Mouse (Mus musculus): ENCODE measurements around the gene Ccp110.

The Ccp110 gene

DNA sequence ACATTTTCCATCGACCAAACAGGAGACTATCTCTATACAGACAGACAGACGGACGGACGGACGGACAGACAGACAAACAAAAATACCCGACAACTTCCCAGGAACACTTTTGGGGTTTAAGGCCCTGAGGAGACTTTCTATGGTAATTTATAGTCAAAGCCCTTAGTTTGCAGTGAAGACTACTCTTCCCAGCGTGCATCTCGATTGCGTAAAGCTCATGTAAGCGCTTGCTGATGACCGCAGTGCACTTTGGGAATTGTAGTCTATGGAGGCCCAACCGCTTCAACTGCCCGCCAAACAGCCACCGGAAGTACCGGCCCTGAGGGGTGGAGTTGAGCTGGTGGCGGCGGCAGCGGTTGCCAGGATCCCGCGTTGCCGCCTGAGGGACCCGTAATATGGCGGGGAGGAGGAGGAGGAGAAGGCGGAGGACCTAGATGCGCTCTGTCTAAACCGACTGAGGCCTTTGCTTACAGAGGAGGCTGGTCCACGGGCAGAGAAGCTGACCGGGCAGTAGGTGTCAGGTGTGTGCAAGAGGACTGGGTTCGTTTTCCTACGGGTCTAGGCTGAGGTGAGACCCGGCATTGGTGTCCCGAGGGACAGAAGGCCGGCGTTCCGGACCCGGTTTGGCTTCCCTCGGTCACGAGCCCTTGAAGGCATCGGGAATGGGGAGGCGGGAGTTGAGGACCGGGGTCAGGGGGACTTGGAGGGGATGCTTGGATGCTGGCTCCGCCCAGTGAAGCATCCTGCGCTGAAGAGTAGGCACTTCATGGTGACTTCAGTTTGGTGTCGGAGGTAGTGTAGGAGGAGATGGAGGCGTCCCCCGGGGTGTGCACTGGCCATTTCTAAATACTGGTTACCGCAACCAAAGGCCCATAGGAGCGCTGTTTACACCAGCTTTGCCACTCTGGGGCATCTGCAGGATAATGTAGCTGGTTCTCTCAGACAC is at the start of gene Ccp110:
TSS of gene Ccp110 (plus strand) at position 325 of the 946 bp plus-strand sequence.
- in situ Hi-C loops (cut with MboI, MseI): no loop called here

DNA sequence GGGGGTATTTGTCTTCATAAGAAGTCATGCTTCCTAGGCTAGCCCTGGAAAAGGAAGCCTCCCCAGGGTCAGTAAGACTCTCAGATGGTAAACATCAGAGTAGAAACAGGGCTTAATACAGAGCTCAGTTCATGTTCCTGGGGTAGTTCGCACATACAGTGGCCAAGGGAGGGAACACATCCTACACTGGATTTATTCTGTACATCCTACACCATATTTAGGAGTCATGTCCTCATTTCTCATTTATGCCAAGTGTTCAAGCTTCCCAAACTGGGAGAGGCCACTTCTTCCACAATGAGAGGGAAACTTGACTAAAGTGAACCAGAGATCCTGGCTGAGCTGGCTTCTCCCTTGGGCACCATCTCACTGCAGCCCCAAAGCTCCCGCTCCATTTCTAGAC is 44.6 kb upstream of the Ccp110 start:
- in situ Hi-C loops (cut with MboI, MseI): loop anchor here (10.0 kb wide), 1 partner anchor 1063 kb away; no protein-coding TSS in a partner anchor

DNA sequence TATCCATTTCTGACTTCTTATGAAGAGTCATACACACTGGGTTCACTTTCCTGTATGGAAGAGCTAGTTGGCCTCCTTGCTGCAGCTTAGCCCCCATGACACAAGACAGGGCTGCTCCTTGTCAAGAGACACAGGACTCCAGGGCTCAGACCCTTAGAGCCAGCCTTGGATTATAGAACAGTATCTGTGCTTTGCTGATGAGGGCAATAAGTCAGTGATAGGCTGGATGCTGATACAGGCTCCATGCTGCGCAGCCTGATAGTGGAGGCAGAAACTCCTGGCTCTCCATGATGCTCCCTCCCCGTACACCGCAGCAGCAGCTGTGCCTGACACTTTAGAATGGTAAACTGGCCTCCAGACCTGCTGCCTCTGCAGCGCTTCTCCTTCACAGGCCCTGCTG is 42.2 kb upstream of the Ccp110 start:
- in situ Hi-C loops (cut with MboI, MseI): no loop called here

DNA sequence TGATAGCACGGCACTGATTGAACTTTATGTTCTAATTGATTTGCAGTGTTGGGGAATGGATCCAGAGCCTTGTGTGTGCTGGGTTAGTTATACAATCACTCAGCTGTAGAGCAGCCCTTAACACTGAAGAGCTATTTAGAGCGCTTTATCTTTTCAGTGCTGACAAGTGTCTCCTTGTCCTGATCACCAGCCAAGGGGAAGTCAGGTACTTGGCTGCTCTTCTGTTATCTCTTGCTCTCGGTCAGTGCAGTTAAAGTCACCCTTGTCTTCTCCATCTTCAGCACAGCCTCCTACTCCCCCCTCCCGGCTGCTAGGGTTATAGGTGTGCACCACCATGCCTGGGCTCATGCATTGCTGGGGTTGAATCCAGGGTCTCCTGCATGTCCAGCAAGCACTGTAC is 35.5 kb upstream of the Ccp110 start:
- in situ Hi-C loops (cut with MboI, MseI): loop anchor here (25.0 kb wide), 1 partner anchor 590 kb away; no protein-coding TSS in a partner anchor

DNA sequence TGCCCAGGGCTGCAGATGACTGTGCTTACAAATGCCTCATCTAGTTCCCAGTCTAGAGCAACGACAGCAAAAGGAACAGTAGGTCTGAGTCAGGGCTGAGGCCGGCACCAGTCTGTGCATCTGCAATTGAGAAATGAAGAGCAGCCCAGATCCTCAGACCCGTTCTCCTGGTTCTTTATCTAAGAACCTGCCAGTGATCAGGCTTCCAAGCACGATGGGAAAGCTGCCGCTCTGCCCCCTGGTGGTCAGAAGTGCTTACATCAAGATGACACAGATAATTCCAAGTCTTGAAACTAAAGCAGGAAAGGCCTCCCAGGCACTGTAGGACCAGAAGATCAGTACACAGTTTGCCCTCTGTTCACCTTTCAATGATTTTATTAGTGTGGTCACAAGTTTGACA is 24.2 kb upstream of the Ccp110 start:
- in situ Hi-C loops (cut with MboI, MseI): loop anchor here (25.0 kb wide), 1 partner anchor 601 kb away; no protein-coding TSS in a partner anchor

DNA sequence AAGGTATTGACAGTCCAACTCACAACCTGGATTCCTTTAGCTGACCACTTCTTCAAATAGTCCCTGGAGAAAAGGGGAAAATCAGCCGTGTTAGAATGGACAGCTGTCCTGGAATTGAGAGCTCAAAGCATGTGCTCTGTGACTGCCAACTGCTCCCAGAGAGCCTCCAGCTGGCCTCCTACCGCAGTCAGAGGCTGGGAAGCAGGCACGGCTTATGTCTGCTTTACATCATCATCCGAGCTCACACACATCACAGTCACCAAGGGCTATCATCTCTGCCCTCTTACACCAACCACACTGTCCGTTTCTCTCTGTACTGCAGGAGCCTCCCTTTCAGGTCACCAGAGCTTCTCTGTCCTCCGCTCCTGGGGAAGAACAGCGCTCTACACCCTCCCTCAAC is 23.3 kb upstream of the Ccp110 start:
- in situ Hi-C loops (cut with MboI, MseI): loop anchor here (25.0 kb wide), 1 partner anchor 602 kb away; no protein-coding TSS in a partner anchor

DNA sequence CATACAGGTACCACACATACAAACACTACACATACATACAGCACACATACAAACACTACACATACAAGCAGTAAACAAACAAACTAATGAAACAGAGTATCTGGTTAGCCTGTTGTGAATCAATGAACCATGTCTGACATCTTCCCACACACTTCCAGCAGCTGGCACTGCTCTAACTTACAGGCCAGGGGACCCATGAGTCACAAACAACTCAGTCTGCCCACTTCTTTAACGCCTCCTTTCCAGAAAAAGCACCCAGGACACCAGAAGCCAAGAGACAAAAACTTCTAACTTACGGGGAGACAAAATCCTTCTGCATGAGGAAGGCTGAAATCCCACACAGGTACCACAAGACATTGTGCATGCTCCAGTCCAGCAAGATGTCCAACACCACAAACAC is 21.1 kb upstream of the Ccp110 start:
- in situ Hi-C loops (cut with MboI, MseI): loop anchor here (25.0 kb wide), 1 partner anchor 604 kb away; no protein-coding TSS in a partner anchor

DNA sequence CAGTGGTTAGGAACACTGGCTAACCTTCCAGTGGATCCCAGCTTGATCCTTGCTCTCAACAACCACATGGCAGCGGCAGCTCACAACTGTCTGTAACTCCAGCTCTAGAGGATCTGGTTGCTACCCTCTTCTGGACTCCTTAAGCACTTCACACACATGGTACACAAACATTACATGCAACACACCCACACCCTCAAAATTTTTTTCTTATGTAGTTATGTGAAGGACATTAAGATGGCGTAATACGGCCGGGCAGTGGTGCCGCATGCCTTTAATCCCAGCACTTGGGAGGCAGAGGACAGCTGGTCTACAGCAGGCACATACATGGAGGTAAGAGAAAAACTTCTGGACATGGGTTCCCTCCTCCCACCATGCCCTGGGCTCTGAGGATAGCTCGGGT is 16.2 kb upstream of the Ccp110 start:
- in situ Hi-C loops (cut with MboI, MseI): loop anchor here (25.0 kb wide), 1 partner anchor 609 kb away; no protein-coding TSS in a partner anchor

DNA sequence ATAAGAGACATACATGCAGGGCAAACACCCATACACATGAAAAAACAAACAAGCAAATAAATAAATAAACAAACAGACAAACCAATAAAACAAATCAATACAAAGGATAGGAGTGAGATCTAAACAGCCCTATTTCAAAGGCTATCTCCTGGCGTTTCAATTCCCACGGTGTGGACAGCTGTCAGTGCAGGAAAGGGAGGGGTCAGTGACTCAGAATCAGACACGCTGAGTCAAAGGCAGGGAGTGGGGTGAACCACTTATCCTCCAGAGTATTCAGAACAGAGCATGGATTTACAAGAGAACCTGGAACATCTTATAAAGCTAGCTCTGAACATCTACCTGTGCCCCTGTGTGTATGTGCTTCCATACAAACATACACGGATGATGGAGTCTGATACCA is 15.2 kb upstream of the Ccp110 start:
- in situ Hi-C loops (cut with MboI, MseI): loop anchor here (25.0 kb wide), 1 partner anchor 610 kb away; no protein-coding TSS in a partner anchor

DNA sequence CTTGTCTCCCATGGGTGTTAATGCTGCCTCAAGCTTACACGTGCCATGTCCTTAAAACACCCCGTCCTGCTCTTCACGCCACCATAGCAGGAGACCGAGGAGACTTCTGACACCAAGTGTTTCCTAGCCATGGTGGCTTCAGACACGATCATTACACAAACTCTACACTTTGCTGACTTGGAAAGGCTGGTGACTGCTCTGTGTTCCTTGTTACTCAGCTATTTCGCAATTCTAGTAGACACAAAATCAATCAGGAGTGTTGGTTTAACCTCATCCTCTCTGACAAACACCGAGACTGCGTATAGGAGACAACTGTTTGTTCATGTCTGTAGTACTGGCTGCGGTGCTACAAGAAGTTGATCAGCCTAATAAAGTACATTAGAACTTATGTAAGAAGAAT is 13.5 kb upstream of the Ccp110 start:
- in situ Hi-C loops (cut with MboI, MseI): loop anchor here (25.0 kb wide), 1 partner anchor 612 kb away; no protein-coding TSS in a partner anchor

DNA sequence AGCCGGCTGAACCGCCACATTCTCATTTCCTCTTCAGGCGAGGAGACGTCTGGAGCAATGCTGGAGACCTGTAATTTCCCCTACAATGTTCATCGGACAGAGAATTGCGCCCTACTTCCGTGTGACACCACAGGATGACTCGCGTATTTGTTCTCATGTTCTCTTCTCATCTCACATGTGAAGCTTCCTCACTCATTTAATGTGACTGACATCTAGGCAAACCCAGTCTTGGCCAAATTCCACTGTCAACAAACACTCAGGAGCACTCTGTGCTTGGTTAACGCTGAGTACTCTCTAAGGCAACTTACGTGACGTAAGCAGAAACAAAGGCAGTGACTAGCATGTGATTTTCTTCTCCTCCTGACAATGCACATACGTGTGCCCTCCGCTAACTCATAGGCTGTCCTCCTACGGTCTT is 9.2 kb upstream of the Ccp110 start:
- in situ Hi-C loops (cut with MboI, MseI): loop anchor here (10.0 kb wide), 1 partner anchor 578 kb away; the partner anchor contains the start of gene Arl6ip1

DNA sequence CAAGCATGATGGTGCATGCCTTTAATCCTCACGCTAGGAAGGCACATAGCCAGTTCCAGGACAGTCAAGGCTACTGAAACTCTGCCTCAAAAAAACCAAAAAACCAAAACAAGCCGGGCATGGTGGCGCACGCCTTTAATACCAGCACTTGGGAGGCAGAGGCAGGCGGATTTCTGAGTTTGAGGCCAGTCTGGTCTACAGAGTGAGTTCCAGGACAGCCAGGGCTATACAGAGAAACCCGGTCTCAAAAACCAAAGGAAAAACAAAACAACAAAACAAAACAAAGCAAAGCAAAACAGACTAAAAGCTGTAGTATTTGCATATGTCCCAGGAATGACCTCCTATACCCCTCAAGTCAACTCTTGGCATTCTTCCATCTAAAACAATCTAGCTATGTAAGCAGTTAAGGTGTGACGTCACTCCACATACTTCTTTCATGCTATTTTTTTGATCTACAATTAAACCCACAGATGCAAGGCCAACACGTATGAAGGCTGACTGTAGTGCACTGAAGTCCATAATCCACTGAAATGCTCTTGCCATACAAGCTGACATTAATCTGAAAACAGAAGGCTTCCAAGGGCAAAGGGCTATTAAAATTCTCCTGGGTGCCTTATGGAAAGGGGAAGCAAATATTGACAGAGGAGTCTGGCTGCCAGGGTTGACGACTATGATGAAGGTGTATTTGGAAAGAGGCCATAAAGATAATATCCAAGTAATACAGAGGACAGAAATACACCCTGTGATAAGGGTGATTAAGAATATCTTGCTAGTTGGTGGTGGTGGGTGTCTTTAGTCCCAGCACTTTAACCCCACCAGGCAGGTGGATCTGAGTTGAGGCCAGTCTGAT is 8.1 kb upstream of the Ccp110 start:
- in situ Hi-C loops (cut with MboI, MseI): loop anchor here (10.0 kb wide), 1 partner anchor 579 kb away; the partner anchor contains the start of gene Arl6ip1

DNA sequence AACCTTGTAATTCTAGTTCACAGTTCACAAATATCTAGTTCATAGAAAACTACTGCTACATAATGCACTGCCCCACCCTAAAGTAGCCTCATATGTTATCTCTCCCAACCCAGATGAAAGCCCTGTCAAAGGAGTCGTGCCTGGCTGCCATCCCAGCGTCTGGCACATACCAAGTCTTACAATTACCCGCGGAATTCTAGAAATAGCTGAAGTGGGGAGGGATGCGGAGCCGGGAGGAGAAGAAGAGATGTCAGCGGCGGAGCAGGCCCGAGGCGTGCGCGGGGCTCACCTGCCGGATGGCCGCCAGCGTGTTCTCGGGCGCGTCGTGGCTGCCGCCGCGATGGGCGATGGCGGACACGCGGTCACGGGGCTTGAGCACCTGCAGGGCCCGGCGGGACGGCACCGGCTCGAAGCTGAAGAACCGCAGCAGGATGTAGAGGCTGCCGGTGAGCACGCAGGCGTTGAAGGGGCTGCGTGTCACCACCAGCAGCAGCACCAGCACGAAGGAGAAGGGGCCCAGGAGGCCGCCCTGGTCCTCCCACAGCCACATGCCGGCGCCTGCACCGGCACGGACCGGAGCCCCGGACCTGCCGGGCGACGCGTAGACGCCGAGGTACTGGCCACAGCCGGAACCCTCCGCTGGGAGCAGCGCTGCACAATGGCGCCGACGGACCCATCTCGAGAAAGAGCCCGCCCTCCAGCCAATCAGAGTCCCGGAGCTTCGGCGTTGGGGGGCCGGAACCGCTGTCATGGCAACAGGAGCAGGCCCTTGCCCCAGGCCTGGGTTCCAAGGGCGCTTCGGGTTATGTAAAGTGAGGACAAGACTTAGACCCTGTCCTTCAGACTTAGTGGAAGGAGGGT is 7.0 kb upstream of the Ccp110 start, which contains the start of gene Gde1:
TSS of gene Gde1 (minus strand) at position 678 of the 861 bp plus-strand sequence.
- in situ Hi-C loops (cut with MboI, MseI): loop anchor here (10.0 kb wide), 1 partner anchor 581 kb away; the partner anchor contains the start of gene Arl6ip1

DNA sequence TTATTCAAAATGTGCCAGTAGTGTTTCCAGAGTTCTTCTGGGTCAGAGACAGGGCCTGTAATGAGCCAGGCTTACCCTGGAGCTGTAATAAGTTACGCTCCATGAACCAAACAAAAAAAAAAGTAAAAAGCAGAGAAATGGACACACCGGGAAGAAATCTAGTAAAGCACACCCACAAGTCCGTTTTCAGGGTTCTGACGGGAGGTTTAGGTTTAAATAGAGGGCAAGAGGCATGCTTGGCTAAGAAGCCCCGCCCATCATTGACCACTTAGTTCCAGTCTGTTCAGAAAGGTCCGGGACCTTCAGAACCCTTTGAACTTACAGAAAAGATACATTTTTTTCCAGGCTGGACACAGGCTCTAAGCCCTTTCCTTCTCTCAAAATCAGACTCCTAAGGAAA is 6.3 kb upstream of the Ccp110 start:
- in situ Hi-C loops (cut with MboI, MseI): loop anchor here (10.0 kb wide), 1 partner anchor 581 kb away; the partner anchor contains the start of gene Arl6ip1

DNA sequence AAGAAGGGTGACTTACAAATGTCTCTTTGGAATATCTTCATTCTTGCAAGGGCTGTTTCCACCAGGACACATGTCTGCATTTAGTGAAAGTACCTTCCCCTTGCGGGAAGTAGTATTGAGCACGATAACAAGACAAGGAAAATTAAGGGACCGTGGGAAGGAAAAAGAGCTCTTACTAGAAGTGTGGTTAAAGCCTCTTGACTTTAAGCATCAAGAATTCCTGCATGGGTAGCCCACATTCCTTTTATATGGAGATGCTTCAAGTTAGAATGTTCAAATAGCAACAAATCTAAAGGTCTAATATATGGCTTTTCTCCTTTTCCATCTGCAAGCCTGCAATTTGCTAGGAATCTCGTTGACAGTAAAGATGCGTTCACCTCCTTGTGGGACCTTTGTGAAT is 5.9 kb upstream of the Ccp110 start:
- in situ Hi-C loops (cut with MboI, MseI): loop anchor here (10.0 kb wide), 1 partner anchor 582 kb away; the partner anchor contains the start of gene Arl6ip1

DNA sequence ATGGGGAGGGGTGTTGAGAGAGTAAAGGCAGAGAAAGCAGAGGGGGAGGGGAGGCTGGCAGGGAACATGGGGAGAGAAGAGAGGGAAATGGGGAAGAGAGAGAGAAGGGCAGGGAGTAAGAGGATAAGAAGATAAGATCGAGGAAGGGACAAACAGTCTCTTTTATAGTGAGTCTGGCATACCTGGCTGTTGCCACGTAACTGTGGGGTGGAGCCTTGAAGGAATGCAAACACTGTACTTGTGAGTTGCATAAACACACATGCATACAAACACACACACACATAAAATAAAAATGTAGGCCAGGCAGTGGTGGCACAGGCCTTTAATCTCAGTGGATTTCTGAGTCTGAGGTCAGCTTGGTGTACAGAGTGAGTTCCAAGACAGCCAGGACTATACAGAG is 5.1 kb upstream of the Ccp110 start:
- in situ Hi-C loops (cut with MboI, MseI): loop anchor here (10.0 kb wide), 1 partner anchor 582 kb away; the partner anchor contains the start of gene Arl6ip1

DNA sequence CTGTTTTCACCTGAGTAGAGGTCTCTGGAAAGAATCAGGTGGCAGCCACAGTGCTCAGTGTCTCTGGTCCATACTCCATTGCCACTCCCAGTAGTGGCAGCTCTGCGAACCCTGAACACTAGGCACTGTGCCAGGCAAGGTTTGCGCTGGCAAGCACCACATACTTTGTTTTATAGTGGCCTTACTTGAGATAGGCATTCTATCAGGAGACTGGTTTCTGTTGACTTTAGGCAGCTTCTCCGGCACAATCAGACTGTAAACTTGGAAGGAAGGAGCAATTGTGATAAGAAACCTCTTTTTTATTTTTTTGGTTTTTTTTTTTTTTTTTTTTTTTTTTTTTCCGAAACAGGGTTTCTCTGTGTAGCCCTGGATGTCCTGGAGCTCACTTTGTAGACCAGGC is 4.3 kb upstream of the Ccp110 start:
- in situ Hi-C loops (cut with MboI, MseI): loop anchor here (10.0 kb wide), 1 partner anchor 583 kb away; the partner anchor contains the start of gene Arl6ip1

DNA sequence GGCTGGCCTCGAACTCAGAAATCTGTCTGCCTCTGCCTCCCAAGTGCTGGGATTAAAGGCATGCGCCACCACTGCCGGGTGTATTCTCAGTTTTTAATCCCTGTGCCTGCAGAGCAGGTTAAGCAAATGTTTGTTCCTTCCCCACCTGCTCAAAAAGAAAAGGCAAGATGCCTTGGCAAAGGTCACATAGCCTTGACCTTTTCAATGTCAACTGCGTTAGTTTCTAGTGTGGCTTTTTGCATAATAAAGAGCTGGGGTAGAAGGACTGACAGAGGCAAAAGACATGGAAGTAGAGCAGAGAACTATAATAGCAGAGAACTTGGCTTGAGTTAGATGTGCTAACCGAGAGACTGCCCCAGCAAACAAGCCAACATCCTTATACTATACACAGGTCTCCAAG is 1.6 kb upstream of the Ccp110 start:
- in situ Hi-C loops (cut with MboI, MseI): no loop called here

DNA sequence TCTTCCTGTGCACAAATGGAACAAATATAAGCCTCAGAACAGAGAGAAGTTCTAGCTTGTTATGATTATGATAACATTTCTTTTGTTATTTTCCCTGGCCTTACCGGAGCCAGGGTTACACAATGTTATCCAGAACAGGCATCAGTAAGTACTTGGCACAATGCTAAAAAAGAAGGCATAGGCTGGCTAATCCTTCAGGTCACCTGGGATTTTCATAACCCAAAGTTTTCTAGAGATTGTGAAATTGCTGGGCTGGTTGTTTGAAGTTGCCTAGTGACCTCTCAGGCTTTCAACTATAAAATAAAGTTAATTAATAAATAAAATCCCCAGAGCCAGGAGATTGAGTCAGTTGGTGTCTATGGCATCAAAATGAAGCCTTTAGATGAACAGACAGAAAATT is 2.5 kb downstream of the Ccp110 start:
- in situ Hi-C loops (cut with MboI, MseI): no loop called here

DNA sequence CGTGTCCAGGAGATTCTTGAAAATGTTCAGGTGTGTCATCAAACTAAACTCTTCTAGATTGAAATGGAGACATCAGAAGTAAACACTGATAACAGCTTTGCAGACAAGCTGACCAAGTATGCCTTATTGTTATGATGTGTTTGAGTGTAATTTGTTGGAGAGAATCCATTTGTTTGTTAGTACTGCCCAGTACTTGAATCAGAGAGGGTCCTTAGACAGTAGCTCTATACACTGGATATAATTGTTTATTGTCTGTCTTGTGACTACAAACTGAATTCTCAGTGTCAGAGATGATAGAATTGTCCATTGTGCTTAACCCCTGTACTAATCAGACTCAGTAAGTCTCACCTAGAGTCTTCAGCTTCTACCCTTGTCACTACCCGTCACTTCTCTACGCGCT is 5.7 kb downstream of the Ccp110 start:
- in situ Hi-C loops (cut with MboI, MseI): no loop called here

All from T-helper 2 cell (primary cell).